Mouse (Mus musculus) ES-E14 (cell line): ENCODE data around the gene Il22ra1. TPM values are rescaled to one million over a fixed set of nuclear protein-coding genes. Genes with fewer than 3 reads are reported as not detected.
A peak's percentile ranks its signal among the peaks of the same experiment; 100 is the strongest.

Experiments
- DNase-seq: peaks from one replicate; pipeline ENCODE4 v3.0.0-alpha.2; 2013; ENCODE audit warnings: low read depth, low spot score
- H3K27ac ChIP-seq: 2 replicates; pipeline ENCODE4 v1.5.1; 2012; ENCODE audit warnings: low read depth, mild to moderate bottlenecking, low read length, moderate library complexity, mixed read lengths; ENCODE audit not compliant: poor library complexity, insufficient read depth, severe bottlenecking
- H3K36me3 ChIP-seq: 2 replicates; pipeline ENCODE4 v1.6.1; 2012; ENCODE audit warnings: mild to moderate bottlenecking, low read length, moderate library complexity, mixed read lengths; ENCODE audit not compliant: control insufficient read depth, poor library complexity, insufficient read depth, severe bottlenecking
- H3K4me1 ChIP-seq, 2 experiments: fragments of 150-350 bp in 1 of 2; sonication (generic) in 1 of 2; 2 replicates each; pipeline ENCODE4 v1.6.1; 2012; ENCODE audit warnings: low read length in 2 of 2, mild to moderate bottlenecking in 1 of 2, mixed read lengths in 1 of 2; ENCODE audit not compliant: control insufficient read depth in 2 of 2, insufficient read depth in 2 of 2, poor library complexity in 1 of 2
- H3K4me3 ChIP-seq, 2 experiments: fragments of 150-350 bp in 1 of 2; sonication (generic) in 1 of 2; 2 replicates each; pipeline ENCODE4 v1.5.1; 2012; ENCODE audit warnings: low read length in 2 of 2, low read depth in 1 of 2, mild to moderate bottlenecking in 1 of 2, mixed read lengths in 1 of 2; ENCODE audit not compliant: insufficient read depth in 1 of 2, poor library complexity in 1 of 2, severe bottlenecking in 1 of 2
- H3K9ac ChIP-seq: 2 replicates; pipeline ENCODE4 v1.6.1; 2012; ENCODE audit warnings: low read depth, mild to moderate bottlenecking, low read length, mixed read lengths; ENCODE audit not compliant: poor library complexity, insufficient read depth, severe bottlenecking
- H3K9me3 ChIP-seq: fragments of 150-350 bp; sonication (generic); 2 replicates; pipeline ENCODE4 v1.6.1; 2012; ENCODE audit warnings: low read depth, mild to moderate bottlenecking, low read length; ENCODE audit not compliant: control insufficient read depth, insufficient read depth
- CHD2 ChIP-seq: IDR thresholded peaks from 2 replicates; pipeline ENCODE4 v1.6.1; 2014; ENCODE audit warnings: mild to moderate bottlenecking, low read depth, low read length, inconsistent platforms
- HCFC1 ChIP-seq: IDR thresholded peaks from 2 replicates; pipeline ENCODE4 v1.6.1; 2012; ENCODE audit warnings: low read length, inconsistent platforms, borderline replicate concordance; ENCODE audit not compliant: insufficient read depth
- MAFK ChIP-seq: IDR thresholded peaks from 2 replicates; pipeline ENCODE4 v1.6.1; 2014; ENCODE audit warnings: mild to moderate bottlenecking, low read depth, low read length, inconsistent platforms; ENCODE audit not compliant: insufficient read depth
- ZC3H11A ChIP-seq: IDR thresholded peaks from 2 replicates; pipeline ENCODE4 v1.6.1; 2012; ENCODE audit warnings: low read depth, mild to moderate bottlenecking, inconsistent platforms, low read length, borderline replicate concordance
- ZNF384 ChIP-seq: IDR thresholded peaks from 2 replicates; pipeline ENCODE4 v1.6.1; 2012; ENCODE audit warnings: low read depth, low read length, inconsistent platforms
- in situ Hi-C, 2 experiments: fragments of 600-800 bp; cut with MboI; formaldehyde crosslinking; loops; one replicate each; pipeline ENCODE4 v1.15.1; 2025; ENCODE audit warnings: low sequenced_read_pairs in 2 of 2, inconsistent platforms in 1 of 2; ENCODE audit not compliant: unreplicated experiment in 2 of 2
- total RNA-seq: library from RNA; depleted of rRNA; stranded (reverse); fragments of 300-350 nt; gene quantifications from 2 replicates; pipeline ENCODE4 v1.2.3, GENCODE M21; 2012

The Il22ra1 gene
- total RNA-seq, 1 experiment, result 0.36 TPM

GRCm38 (mm10) chr4:135685906-135686567 lies 41.9 kb upstream of the Il22ra1 start, which contains the start of gene Ifnlr1:
Gene Ifnlr1, plus strand, starts transcription at chr4:135686287.
- no peak for DNase-seq
- Histone ChIP-seq H3K9ac (peak within 1 kb of the TSS; percentile 72), H3K4me3 (peak within 1 kb of the TSS; percentile 71 to 73), H3K36me3 (no peaks in the 10 kb centered on the region), H3K9me3 (no peaks in the 10 kb centered on the region), H3K4me1 (peaks cover 0 to 6% of the 10 kb centered on the region in 2 experiments; a peak in 1 of 4 replicates), H3K27ac (no peak within 1 kb of the TSS)
- in situ Hi-C loops, result no loop called here
- TF ChIP-seq ZC3H11A (no peak), HCFC1 (no peak), ZNF384 (no peak), MAFK (no peak), CHD2 (no peak)

- no peaks in the 10 kb centered on the region for H3K9me3 ChIP-seq
- H3K36me3 ChIP-seq, result no peaks in the 10 kb centered on the region
- no peak for DNase-seq
- peaks cover 0 to 6% of the 10 kb centered on the region in 2 experiments; a peak in 1 of 4 replicates for H3K4me1 ChIP-seq
- peak overlapping the region; percentile 71 to 73 for H3K4me3 ChIP-seq
- no peak for TF ChIP-seq ZC3H11A
- TF ChIP-seq CHD2, result no peak
- TF ChIP-seq MAFK, result no peak
- TF ChIP-seq ZNF384, result no peak
- TF ChIP-seq HCFC1, result no peak
- peak overlapping the region; percentile 72 for H3K9ac ChIP-seq
- no peak overlapping the region for H3K27ac ChIP-seq
- in situ Hi-C loops, result no loop called here
Measured at GRCm38 (mm10) chr4:135686568-135686953, 41.4 kb upstream of the Il22ra1 start.

- Histone ChIP-seq H3K9ac (no peak overlapping the region), H3K27ac (no peak overlapping the region), H3K9me3 (no peaks in the 10 kb centered on the region), H3K36me3 (no peaks in the 10 kb centered on the region), H3K4me3 (no peak overlapping the region), H3K4me1 (peaks cover 0 to 4% of the 10 kb centered on the region in 2 experiments; a peak in 1 of 4 replicates)
- in situ Hi-C loops, result no loop called here
- no peak for DNase-seq
- TF ChIP-seq CHD2 (no peak), ZC3H11A (no peak), MAFK (no peak), ZNF384 (no peak), HCFC1 (no peak)
Measured at GRCm38 (mm10) chr4:135689797-135690196, 38.2 kb upstream of the Il22ra1 start.

GRCm38 (mm10) chr4:135690241-135690640 lies 37.7 kb upstream of the Il22ra1 start:
- Histone ChIP-seq H3K36me3 (no peaks in the 10 kb centered on the region), H3K27ac (no peak overlapping the region), H3K4me1 (peaks cover 0 to 4% of the 10 kb centered on the region in 2 experiments; a peak in 1 of 4 replicates), H3K4me3 (no peak overlapping the region), H3K9ac (no peak overlapping the region), H3K9me3 (no peaks in the 10 kb centered on the region)
- in situ Hi-C loops, result no loop called here
- no peak for TF ChIP-seq ZC3H11A
- TF ChIP-seq ZNF384, result no peak
- DNase-seq, result no peak

- Histone ChIP-seq H3K36me3 (no peaks in the 10 kb centered on the region), H3K27ac (no peak overlapping the region), H3K9me3 (no peaks in the 10 kb centered on the region), H3K9ac (no peak overlapping the region), H3K4me3 (no peak overlapping the region), H3K4me1 (peaks cover 0 to 4% of the 10 kb centered on the region in 2 experiments; a peak in 1 of 4 replicates)
- in situ Hi-C loops, result no loop called here
- TF ChIP-seq MAFK (no peak), HCFC1 (no peak), CHD2 (no peak)
- DNase-seq, result no peak
Measured at GRCm38 (mm10) chr4:135692916-135693315, 35.1 kb upstream of the Il22ra1 start.
